Mouse (Mus musculus) small intestine, adult 2 months (tissue): Measurements from ENCODE around the gene Rc3h2.

Source experiments
- CTCF ChIP-seq: fragments of 200-500 bp; IDR thresholded peaks from 2 replicates; pipeline ENCODE4 v1.5.1; 2012; ENCODE audit warnings: low read depth, mild to moderate bottlenecking, control low read depth, inconsistent platforms, low read length, moderate library complexity, mixed read lengths; ENCODE audit not compliant: insufficient replicate concordance, insufficient read length; ENCODE audit errors: extremely low read depth
- POLR2A ChIP-seq: fragments of 200-500 bp; IDR thresholded peaks from 2 replicates; pipeline ENCODE4 v1.6.1; 2012; ENCODE audit warnings: low read depth, mild to moderate bottlenecking, control low read depth, inconsistent platforms, low read length, moderate library complexity

- TF ChIP-seq CTCF (no peak), POLR2A (peak; percentile 90)
Observed at GRCm38 (mm10) chr2:37422306-37423304, at the start of gene Rc3h2.
